Mouse (Mus musculus) layer of hippocampus, adult 18-20 months (tissue): Measurements from ENCODE around the gene Klhl22. TPM values are rescaled to one million over a fixed set of nuclear protein-coding genes. Genes with fewer than 3 reads are reported as not detected.
"Not testable (repeated sequence)": the region's sequence is repeated elsewhere in the genome, so short reads cannot be mapped to it uniquely, and the experiment has no call there.

Experiments
- DNase-seq, 2 experiments: peaks; one replicate each; pipeline ENCODE4 v3.0.0; 2022; ENCODE audit warnings: low spot score in 2 of 2
- long read RNA-seq: library from polyadenylated mRNA; stranded (forward); transcript quantifications from one replicate; pipeline ENCODE4 v2.0.0, GENCODE M21; 2021
- total RNA-seq, 2 experiments: library from RNA; stranded (reverse); gene quantifications; 2 replicates each; pipeline ENCODE4 v1.2.3; 2021

Gene Klhl22
- total RNA-seq, result 100 to 1,000 TPM in 1 of 2 experiments, 10 to 100 TPM in 1; 86.9 to 100 TPM
- long read RNA-seq, transcript Klhl22-207 (7 exons, 2,544 nt), result major isoform, 11 of 183 reads
- long read RNA-seq, partial matches to known transcripts, result 19 of 183 reads
- long read RNA-seq, other reads (novel, unspliced or antisense), result 152 of 183 reads

DNA sequence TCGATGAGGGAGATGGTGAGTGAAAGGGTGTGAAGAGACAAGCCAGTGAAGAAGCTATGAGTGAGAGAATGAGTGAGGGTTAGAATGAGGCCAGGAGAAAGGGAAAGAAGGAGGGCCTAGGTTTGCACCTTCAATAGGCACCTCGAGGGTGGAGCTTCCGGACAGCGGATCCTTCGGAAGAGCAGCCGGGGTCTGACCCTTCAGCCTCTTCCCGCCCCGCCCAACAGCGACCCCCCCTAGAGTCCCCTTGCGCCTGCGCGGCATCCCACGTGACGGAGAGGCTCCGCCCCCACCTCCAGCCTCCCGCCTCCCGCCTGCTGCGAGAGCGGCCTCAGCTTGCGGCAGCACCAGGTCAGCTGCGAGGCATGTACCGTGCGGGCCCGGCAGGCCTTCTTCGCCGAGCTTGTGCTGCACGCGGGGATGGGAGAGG, at the start of gene Klhl22:
TSS of gene Klhl22 (plus strand) at position 275 of the 430 bp plus-strand sequence.
- DNase-seq, result peak; percentile 87 to 90

DNA sequence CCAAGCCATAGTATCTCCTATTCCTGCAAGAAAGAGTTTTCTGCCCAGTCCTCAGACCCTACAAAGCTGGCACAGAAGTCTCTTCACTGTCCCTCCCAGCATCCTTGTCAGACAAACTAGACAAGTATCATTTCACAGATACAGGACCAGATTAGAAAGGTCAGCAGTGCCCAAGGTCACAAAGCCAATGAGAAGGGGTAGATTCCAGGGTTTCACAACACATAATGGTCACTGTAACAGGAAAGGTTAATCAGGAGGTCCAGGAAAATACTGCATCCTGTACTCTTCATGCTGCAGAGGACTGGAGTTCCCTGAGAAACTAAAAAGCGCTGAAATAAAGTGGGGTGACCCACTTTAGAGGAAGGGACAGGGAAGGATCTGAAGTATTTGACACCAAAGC, 41.6 kb upstream of the Klhl22 start:
- no peak for DNase-seq

GRCm38 (mm10) chr16:17721114-17721808, 38.2 kb upstream of the Klhl22 start:
- DNase-seq, result no peak

DNA sequence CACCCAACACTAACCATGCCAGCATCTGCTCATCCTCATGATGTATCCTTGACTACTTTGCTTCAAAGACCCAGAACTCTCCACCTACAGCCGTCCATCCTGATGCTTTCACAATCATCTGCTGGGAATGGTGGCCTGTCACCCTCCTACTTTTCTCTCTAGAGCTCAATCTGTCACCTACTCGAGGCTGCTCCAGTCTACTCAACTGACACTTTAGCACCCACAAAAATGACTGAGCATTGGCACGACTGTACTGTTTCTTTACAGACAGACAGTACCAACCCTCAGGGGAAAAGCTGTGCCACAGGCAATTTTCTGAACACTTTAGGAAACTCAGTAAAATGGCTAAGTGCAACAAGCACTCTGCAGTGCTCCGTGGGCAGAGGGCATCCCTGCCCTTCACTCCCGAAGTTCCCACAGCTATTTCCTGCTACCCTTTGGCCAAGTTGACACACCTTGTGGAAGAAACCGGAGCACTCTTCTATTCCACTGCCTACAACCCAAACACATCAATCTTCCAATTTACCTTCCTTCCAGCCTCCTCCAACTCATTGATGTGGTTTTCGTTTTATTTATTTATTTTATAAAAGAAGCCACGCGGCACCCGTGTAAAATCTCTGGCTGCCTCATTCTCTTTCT, 37.5 kb upstream of the Klhl22 start:
- peak; percentile 31 to 46 for DNase-seq

GRCm38 (mm10) chr16:17722461-17723324, 36.7 kb upstream of the Klhl22 start:
- peak; percentile 88 to 95 for DNase-seq

GRCm38 (mm10) chr16:17723325-17723626, 36.1 kb upstream of the Klhl22 start:
- DNase-seq, result no peak

- DNase-seq, result no peak
These were observed 35.0 kb upstream of the Klhl22 start for GRCm38 (mm10) chr16:17724448-17724847.

DNA sequence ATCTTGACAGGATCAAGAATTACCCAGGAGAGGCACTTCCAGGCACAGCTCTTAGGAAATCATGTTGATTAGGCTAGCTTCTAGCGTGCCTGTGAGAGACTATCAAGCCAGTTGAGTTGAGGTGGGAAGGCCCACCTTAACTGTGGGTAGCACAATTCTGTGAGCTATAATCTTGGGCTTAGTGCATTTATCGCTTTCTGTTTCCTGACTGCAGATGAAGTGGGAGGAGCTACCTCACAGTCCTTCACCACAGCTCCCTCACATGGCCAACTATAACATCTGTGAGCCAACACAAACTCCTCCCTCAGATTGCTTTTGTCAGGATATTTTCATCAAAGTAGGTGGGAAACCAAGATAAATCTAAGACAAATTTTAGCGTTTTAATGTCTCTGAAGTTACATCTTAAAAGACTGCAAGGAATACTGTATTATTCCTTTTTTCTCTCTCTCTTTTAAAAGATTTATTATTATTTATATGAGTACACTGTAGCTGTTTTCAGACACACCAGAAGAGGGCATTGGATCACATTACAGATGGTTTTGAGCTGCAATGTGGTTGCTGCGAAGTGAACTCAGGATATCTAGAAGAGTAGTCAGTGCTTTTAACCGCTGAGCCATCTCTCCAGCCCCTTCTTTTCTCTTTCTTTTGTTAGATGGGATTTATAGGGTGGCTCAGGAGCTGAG, 32.1 kb upstream of the Klhl22 start:
- peak in 1 of 2 experiments; percentile 22 for DNase-seq

DNA sequence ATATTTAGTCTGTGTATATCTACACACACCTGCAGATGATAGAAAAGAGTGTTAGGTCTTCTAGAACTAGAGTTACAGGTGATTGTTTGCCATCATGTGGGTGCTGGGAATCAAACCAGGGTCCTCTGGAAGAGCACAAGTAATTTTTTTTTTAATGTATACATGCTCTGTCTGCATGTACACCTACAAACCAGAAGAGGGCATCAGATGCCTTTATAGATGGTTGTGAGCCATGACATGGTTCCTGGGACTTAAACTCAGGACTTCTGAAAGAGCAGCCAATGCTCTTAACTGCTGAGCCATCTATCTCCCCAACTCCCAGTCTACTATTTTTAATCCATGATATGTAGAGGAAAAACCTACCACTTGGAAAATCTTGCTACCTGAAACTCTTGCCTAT, 29.4 kb upstream of the Klhl22 start:
- DNase-seq, result no peak

GRCm38 (mm10) chr16:17732021-17732420, 27.4 kb upstream of the Klhl22 start:
- no peak for DNase-seq

GRCm38 (mm10) chr16:17732431-17732830, 27.0 kb upstream of the Klhl22 start:
- DNase-seq, result no peak

GRCm38 (mm10) chr16:17732841-17733340, 26.5 kb upstream of the Klhl22 start, which contains the start of gene Med15:
Gene Med15 (minus strand): TSS chr16:17732891.
- no peak for DNase-seq

GRCm38 (mm10) chr16:17733646-17734045, 25.8 kb upstream of the Klhl22 start:
- no peak for DNase-seq

DNA sequence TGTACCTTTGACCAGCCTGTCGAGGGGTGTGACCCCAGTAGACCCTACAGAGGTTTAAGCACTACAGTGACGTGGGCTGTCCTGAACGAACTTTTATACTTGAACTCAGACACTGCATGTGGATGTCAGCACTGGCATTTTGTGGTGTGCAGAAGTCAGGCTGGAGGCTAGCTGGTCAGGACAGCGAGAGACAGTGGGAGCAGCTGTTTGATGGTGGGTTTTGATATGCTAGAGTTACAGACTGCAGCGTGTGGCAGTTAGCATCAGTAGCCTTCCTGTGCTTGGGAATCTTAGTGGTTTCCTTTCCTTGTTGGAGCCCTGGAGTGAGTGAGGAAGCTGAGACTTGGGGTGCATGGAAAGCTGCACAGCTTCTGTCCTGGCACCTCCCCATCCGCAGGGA, 24.5 kb upstream of the Klhl22 start:
- DNase-seq, result not testable (repeated sequence)

DNA sequence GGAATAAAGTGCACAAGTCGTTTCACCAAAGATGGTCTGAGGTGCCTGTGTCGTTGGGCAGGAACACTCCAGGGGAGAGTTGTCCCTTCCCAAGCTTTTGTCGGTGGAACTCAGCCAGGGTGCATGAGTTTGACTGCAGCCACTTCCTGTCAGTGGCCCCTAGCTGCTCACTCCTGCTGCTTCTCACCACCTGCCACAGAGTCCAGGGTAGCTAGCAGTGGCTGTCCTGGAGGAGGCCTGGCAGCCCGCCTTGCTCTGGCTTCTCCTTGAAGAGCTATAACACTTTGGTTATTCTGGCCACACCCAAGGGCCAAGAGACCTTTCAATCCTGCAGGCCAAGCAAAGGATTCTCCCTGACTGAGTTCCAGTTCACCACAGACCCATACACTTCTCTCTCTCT, 23.3 kb upstream of the Klhl22 start:
- no peak for DNase-seq

GRCm38 (mm10) chr16:17740080-17740479, 19.3 kb upstream of the Klhl22 start:
- no peak for DNase-seq

GRCm38 (mm10) chr16:17742810-17743209, 16.6 kb upstream of the Klhl22 start:
- DNase-seq, result no peak

- no peak for DNase-seq
These were observed 16.1 kb upstream of the Klhl22 start for GRCm38 (mm10) chr16:17743279-17743678.

GRCm38 (mm10) chr16:17744536-17744935, 14.9 kb upstream of the Klhl22 start:
- DNase-seq, result no peak

DNA sequence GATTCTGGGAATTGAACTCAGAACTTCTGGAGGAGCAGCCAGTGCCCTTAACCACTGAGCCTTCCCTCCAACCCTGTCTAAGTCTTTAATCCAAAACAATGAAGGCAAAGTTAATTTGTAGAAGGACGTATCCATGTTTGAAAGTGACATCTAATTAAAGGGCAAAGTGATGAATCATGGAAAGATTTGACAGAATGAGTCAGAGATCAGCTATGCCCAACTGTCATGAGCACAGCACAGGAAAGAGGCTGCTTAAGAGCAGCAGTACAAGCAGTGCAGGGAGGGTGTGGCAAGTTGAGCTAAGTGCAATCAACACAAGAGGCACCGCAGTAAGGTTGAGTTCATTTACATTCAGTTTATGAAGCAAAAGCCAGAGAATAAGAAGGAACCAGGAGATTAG, 14.4 kb upstream of the Klhl22 start:
- no peak for DNase-seq

DNA sequence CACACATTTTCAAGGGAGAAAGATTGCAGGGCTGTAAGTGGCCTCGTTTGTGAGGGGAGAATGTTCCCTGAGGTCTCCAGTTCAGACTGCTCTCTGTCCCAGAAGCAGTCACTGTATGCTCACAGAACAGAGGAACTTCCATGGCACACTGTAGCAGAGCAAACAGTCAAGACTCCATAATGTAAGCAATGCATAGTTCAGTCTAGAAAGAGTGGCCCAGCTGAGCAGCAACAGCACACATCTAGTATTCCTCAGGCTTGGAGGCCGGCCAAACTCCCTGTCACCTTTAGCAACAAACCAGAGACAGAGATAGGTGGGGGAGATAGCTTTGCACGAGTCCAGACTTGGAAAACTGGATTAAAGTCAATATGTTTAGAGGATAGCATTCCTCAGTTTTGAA, 6.4 kb upstream of the Klhl22 start:
- DNase-seq, result no peak
